In genomic region chr15:91096606-91097005, GRCm38 (mm10) we compare ENCODE assay signal across 21 mouse cellular contexts. TPM values are rescaled to one million over a fixed set of nuclear protein-coding genes. Genes with fewer than 3 reads are reported as not detected.
DNase-seq lines count a peak whose midpoint lies in the region; ATAC-seq and TF ChIP-seq lines count a peak whose summit lies in the region.
"Had no signal": no experiment of that assay in that cellular context is flagged by ENCODE, and none has a peak within 500 bp of the region (broad histone marks: within the 10 kb centered on the region; RNA-seq: fewer than 3 reads in every experiment).

No protein-coding gene starts in this region.

- H3K9ac ChIP-seq in heart, embryonic 12.5 days = no peak overlapping the region
- no peak overlapping the region for H3K9ac ChIP-seq in limb, embryonic 14.5 days (ENCODE audit: low read depth, low read length, severe bottlenecking)
- H3K9ac ChIP-seq: embryonic facial prominence, embryonic 15.5 days; hindbrain, embryonic 12.5 days had no signal

- H3K27me3 ChIP-seq in heart, embryonic 12.5 days (replicated peaks) = no peaks in the 10 kb centered on the region
- H3K27me3 ChIP-seq in limb, embryonic 14.5 days (ENCODE audit: control insufficient read depth, insufficient read depth, low read length) = no peaks in the 10 kb centered on the region
- H3K27me3 ChIP-seq: embryonic facial prominence, embryonic 15.5 days; hindbrain, embryonic 12.5 days had no signal

- H3K4me2 ChIP-seq in heart, embryonic 12.5 days = no peak overlapping the region
- H3K4me2 ChIP-seq in limb, embryonic 14.5 days (replicated peaks; ENCODE audit: low read depth, low read length, severe bottlenecking) = peak overlapping the region; percentile 19; the same call in 1 of the 2 replicates
- H3K4me2 ChIP-seq: embryonic facial prominence, embryonic 15.5 days; hindbrain, embryonic 12.5 days had no signal

- no peak overlapping the region for H3K27ac ChIP-seq in heart, embryonic 12.5 days (ENCODE audit: poor library complexity, severe bottlenecking)
- no peak overlapping the region for H3K27ac ChIP-seq in limb, embryonic 14.5 days (replicated peaks; ENCODE audit: low read depth, low read length)
- H3K27ac ChIP-seq: embryonic facial prominence, embryonic 15.5 days; hindbrain, embryonic 12.5 days had no signal

- H3K4me3 ChIP-seq in heart, embryonic 12.5 days = no peak overlapping the region
- no peak overlapping the region for H3K4me3 ChIP-seq in limb, embryonic 14.5 days (replicated peaks; ENCODE audit: low read length)
- H3K4me3 ChIP-seq: embryonic facial prominence, embryonic 15.5 days; erythroblast, embryonic 14.5 days; hindbrain, embryonic 12.5 days had no signal

- WGBS in heart, embryonic 12.5 days = 80% methylated on average over 6 of the region's 6 CpGs
- 27% methylated on average over 6 of the region's 6 CpGs for WGBS in limb, embryonic 14.5 days

- no peak for ATAC-seq in heart, embryonic 12.5 days (ENCODE audit: insufficient number of reproducible peaks, low FRiP score)
- peak; percentile 47 for ATAC-seq in limb, embryonic 14.5 days (ENCODE audit: low FRiP score, low read depth)
- ATAC-seq: forebrain, embryonic 16.5 days; hindbrain, embryonic 16.5 days; inflammation-experienced regulatory T-cells, adult 6 months; intestine, postnatal 0 days had no signal

- intact Hi-C loops in gastrocnemius, postnatal 14 days (cut with DNase I; ENCODE audit: low total_unique reads) = no loop called here

- peak; percentile 84 for DNase-seq in heart, adult 11 months
- peak; percentile 10 to 28 for DNase-seq in gastrocnemius, adult 8-10 months (ENCODE audit: low spot score in 2 of 2)
- peak; percentile 28 for DNase-seq in gastrocnemius, postnatal 14 days
- peak; percentile 24 for DNase-seq in limb, embryonic 14.5 days (ENCODE audit: low spot score)
- no peak for DNase-seq in frontal cortex, postnatal 14 days (ENCODE audit: low spot score in 2 of 2)
- DNase-seq in testis, postnatal 14 days (ENCODE audit: low spot score) = no peak
- DNase-seq: adrenal gland, adult 8-10 months; adrenal gland, postnatal 36 days; cerebellum, adult 2 months; cerebellum, postnatal 10 days; embryo, embryonic 11 days; heart, postnatal 10 days; heart, postnatal 4 days had no signal

- H3K4me1 ChIP-seq in heart, embryonic 12.5 days (replicated peaks) = peaks cover 5% of the 10 kb centered on the region; the same call in 1 of the 2 replicates
- 0 out of 2 replicates have a peak, but pooled peaks cover 2% of the 10 kb centered on the region for H3K4me1 ChIP-seq in limb, embryonic 14.5 days (ENCODE audit: control insufficient read depth, insufficient read depth, low read length)

- TF ChIP-seq POLR2A in limb, embryonic 14.5 days (IDR thresholded peaks at IDR 0.05; ENCODE audit: borderline replicate concordance, extremely low read depth, insufficient read depth, insufficient read length) = no peak

- no peaks in the 10 kb centered on the region for H3K36me3 ChIP-seq in heart, embryonic 12.5 days
- no peaks in the 10 kb centered on the region for H3K36me3 ChIP-seq in limb, embryonic 14.5 days (ENCODE audit: control insufficient read depth, insufficient read depth, low read length)
- H3K36me3 ChIP-seq: embryonic facial prominence, embryonic 15.5 days; hindbrain, embryonic 12.5 days had no signal

- H3K9me3 ChIP-seq in heart, embryonic 12.5 days (replicated peaks) = no peaks in the 10 kb centered on the region
- H3K9me3 ChIP-seq in limb, embryonic 14.5 days (ENCODE audit: control insufficient read depth, low read length) = no peaks in the 10 kb centered on the region
- H3K9me3 ChIP-seq: embryonic facial prominence, embryonic 15.5 days; hindbrain, embryonic 12.5 days had no signal

RNA-seq across cellular contexts. Expression of gene Kif21a, which starts 46.9 kb away (rescaled TPM):
- polyA plus RNA-seq in heart, embryonic 12.5 days (2016; fragmentation: Nextera tagmentation; extraction: Ambion mirVana) = 4.8 and 5.7 TPM in 2 replicates
- total RNA-seq in gastrocnemius, adult 8-10 months (2022) = 10 to 100 TPM; 17.6 to 26.0 (median 20.8) TPM
- total RNA-seq in gastrocnemius, postnatal 14 days (2021) = 1 to 10 TPM; 5.7 to 6.8 TPM
- 8.6 and 13.7 TPM in 2 replicates for polyA plus RNA-seq in limb, embryonic 14.5 days (2012; rRNA removed)
- polyA plus RNA-seq in limb, embryonic 14.5 days (2014; fragmentation: Nextera tagmentation; extraction: Ambion mirVana) = 8.5 and 10.0 TPM in 2 replicates
- polyA plus RNA-seq: inflammation-experienced regulatory T-cells, adult 6 months had no signal

Comparison
In these comparisons a context has a peak if more than half of its experiments do, and no peak if none do; other contexts are left out.
1. DNase-seq: peak in heart, adult 11 months (single experiment), gastrocnemius, adult 8-10 months (2 of 2), gastrocnemius, postnatal 14 days (single experiment) and limb, embryonic 14.5 days (single experiment); none in frontal cortex, postnatal 14 days (0 of 2) and testis, postnatal 14 days (single experiment).